Mouse (Mus musculus) megakaryocyte, adult 5-6 weeks (primary cell): ENCODE results near the gene Bcas2. TPM values are rescaled to one million over a fixed set of nuclear protein-coding genes. Genes with fewer than 3 reads are reported as not detected.
"Not testable (repeated sequence)": the region's sequence is repeated elsewhere in the genome, so short reads cannot be mapped to it uniquely, and the experiment has no call there.

Source experiments
- ATAC-seq: 2 replicates; pipeline ENCODE4 v1.8.0; 2016; ENCODE audit warnings: mild to moderate bottlenecking, inconsistent platforms; ENCODE audit not compliant: poor library complexity, severe bottlenecking
- total RNA-seq, 2 experiments: library from RNA; stranded (forward) in 1 of 2; stranded (reverse) in 1 of 2; fragments of 153-499, 151-499 nt in 1 of 2; fragments of 221-1000, 200-1000 nt in 1 of 2; gene quantifications; 2 replicates each; pipeline versions ENCODE4 v1.2.3 to v1.2.4; 2015 to 2017

Bcas2 gene
- total RNA-seq, 2 experiments from 2014 or later = 85.1 to 100 TPM

GRCm38 (mm10) chr3:103214593-103215285 is 43.3 kb downstream of the Bcas2 start:
- ATAC-seq = no peak

DNA sequence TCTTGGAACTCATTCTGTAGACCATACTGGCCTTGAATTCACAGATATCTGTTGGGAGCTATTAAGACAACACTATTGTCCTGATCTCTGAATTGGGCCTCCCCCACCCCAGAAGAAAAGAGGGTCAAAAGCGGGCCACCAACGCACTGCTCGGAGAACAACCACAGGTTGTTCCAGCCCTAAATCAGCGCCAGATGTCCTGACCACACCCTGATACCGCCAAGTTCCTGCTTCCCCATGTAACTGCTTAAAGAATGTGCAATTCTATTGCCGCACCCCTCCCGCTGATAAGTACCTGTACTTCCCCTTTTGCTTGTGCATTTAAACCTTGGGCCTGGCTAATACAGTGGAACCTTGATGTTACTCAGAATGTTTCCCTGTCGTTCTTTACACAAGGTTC is 43.9 kb downstream of the Bcas2 start:
- ATAC-seq = not testable (repeated sequence)

DNA sequence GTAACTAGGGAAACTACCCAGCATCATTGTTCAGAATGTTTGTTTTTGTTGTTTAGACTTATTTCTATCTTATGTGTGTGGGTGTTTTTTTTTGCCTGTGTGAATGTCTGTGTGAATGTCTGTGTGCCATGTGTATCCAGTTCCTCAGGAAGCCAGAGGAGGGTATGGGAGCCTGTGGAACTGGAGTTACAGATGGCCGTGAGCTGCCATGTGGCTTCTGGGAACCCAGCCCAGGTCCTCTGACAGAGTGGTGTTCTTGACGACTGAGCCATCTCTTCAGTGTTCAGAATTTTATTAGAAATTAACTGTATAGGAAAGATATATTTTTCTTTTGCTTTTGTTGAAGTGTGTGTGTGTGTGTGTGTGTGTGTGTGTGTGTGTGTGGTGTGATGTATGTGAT is 50.0 kb downstream of the Bcas2 start:
- ATAC-seq = no peak

GRCm38 (mm10) chr3:103223752-103224151 is 52.3 kb downstream of the Bcas2 start:
- ATAC-seq = no peak

- no peak for ATAC-seq
Measured at GRCm38 (mm10) chr3:103224231-103224765, 52.8 kb downstream of the Bcas2 start.

GRCm38 (mm10) chr3:103227729-103228128 is 56.3 kb downstream of the Bcas2 start:
- no peak for ATAC-seq

Other genes starting within 250 kb of the Bcas2 start
- gene Sycp1, start 235.6 kb upstream of the Bcas2 start, total RNA-seq (2015) = not detected in 2 replicates
- gene Sycp1, start 235.6 kb upstream of the Bcas2 start, total RNA-seq (2017) = not detected in 2 replicates
- gene Nr1h5, start 207.5 kb upstream of the Bcas2 start, total RNA-seq (2015) = not detected in 2 replicates
- gene Nr1h5, start 207.5 kb upstream of the Bcas2 start, total RNA-seq (2017) = not detected in 2 replicates
- gene Sike1, start 175.9 kb upstream of the Bcas2 start, total RNA-seq (2015) = 62.6 and 75.0 TPM in 2 replicates
- gene Sike1, start 175.9 kb upstream of the Bcas2 start, total RNA-seq (2017) = 65.9 and 74.4 TPM in 2 replicates
- gene Csde1, start 151.2 kb upstream of the Bcas2 start, total RNA-seq (2015) = 231 and 262 TPM in 2 replicates
- 467 and 491 TPM in 2 replicates for gene Csde1, start 151.2 kb upstream of the Bcas2 start, total RNA-seq (2017)
- 75.9 and 83.9 TPM in 2 replicates for gene Nras, start 113.4 kb upstream of the Bcas2 start, total RNA-seq (2015)
- gene Nras, start 113.4 kb upstream of the Bcas2 start, total RNA-seq (2017) = 58.3 and 59.8 TPM in 2 replicates
- not detected in 2 replicates for gene Ampd1, start 97.6 kb upstream of the Bcas2 start, total RNA-seq (2015)
- 0.44 TPM in 1 of 2 replicates, not detected in the other for gene Ampd1, start 97.6 kb upstream of the Bcas2 start, total RNA-seq (2017)
- gene Dennd2c, start 69.1 kb upstream of the Bcas2 start, total RNA-seq (2015) = 3.4 and 5.0 TPM in 2 replicates
- gene Dennd2c, start 69.1 kb upstream of the Bcas2 start, total RNA-seq (2017) = 5.3 and 6.9 TPM in 2 replicates
- gene Trim33, start 107.6 kb downstream of the Bcas2 start, total RNA-seq (2015) = 88.5 and 89.6 TPM in 2 replicates
- gene Trim33, start 107.6 kb downstream of the Bcas2 start, total RNA-seq (2017) = 42.5 and 47.5 TPM in 2 replicates